In the genomic region with DNA sequence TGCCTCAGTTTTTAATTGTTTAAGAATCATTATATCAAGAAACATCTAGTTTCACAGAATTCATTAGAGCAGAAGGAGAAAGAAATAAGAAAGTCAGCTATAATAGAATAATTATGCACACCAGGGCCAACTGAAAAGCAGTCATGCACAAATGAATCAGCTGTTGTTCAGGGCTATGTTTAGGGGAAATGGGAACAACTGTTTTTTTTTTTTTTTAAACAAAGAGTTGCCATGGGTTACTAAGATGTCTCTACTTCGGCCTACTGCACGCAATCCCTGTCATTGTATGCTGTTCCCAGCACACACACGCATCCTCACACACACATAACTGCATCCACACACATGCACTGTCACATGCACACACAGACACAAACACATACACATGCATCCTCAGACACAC, we compare ENCODE assay signal across 27 mouse cellular contexts. TPM values are rescaled to one million over a fixed set of nuclear protein-coding genes. Genes with fewer than 3 reads are reported as not detected.
DNase-seq lines count a peak whose midpoint lies in the region; ATAC-seq lines count a peak whose summit lies in the region.
"Had no signal": no experiment of that assay in that cellular context is flagged by ENCODE, and none has a peak within 500 bp of the region (broad histone marks: within the 10 kb centered on the region; RNA-seq: fewer than 3 reads in every experiment).

No protein-coding gene starts in this region.

- no peaks in the 10 kb centered on the region for H3K27me3 ChIP-seq in hindbrain, embryonic 15.5 days
- no peaks in the 10 kb centered on the region for H3K27me3 ChIP-seq in hindbrain, embryonic 10.5 days (ENCODE audit: insufficient read depth, poor library complexity, severe bottlenecking)
- H3K27me3 ChIP-seq in midbrain, embryonic 11.5 days (ENCODE audit: control insufficient read depth, insufficient read depth, low read length) = no peaks in the 10 kb centered on the region
- H3K27me3 ChIP-seq in midbrain, embryonic 10.5 days (ENCODE audit: low read depth, poor library complexity, severe bottlenecking) = no peaks in the 10 kb centered on the region
- H3K27me3 ChIP-seq in splenic B cell, adult 2 months (ENCODE audit: control insufficient read depth, insufficient read depth, low read length, poor library complexity, severe bottlenecking) = no peaks in the 10 kb centered on the region
- H3K27me3 ChIP-seq: heart, embryonic 12.5 days; hindbrain, embryonic 13.5 days; lung, embryonic 15.5 days; midbrain, embryonic 13.5 days had no signal

- H3K4me1 ChIP-seq in hindbrain, embryonic 15.5 days (replicated peaks) = no peaks in the 10 kb centered on the region
- H3K4me1 ChIP-seq in hindbrain, embryonic 10.5 days (replicated peaks) = no peaks in the 10 kb centered on the region
- H3K4me1 ChIP-seq in midbrain, embryonic 11.5 days (ENCODE audit: control insufficient read depth, insufficient read depth, low read length) = no peaks in the 10 kb centered on the region
- 0 out of 2 replicates have a peak, but pooled peaks cover 2% of the 10 kb centered on the region for H3K4me1 ChIP-seq in midbrain, embryonic 10.5 days
- H3K4me1 ChIP-seq: heart, embryonic 12.5 days; hindbrain, embryonic 13.5 days; lung, embryonic 15.5 days had no signal

- no peak overlapping the region for H3K9ac ChIP-seq in hindbrain, embryonic 15.5 days
- H3K9ac ChIP-seq in midbrain, embryonic 11.5 days (ENCODE audit: low read length) = no peak overlapping the region
- H3K9ac ChIP-seq: heart, embryonic 12.5 days; hindbrain, embryonic 13.5 days; liver, embryonic 14.5 days; lung, embryonic 15.5 days; midbrain, embryonic 13.5 days had no signal

- no peak overlapping the region for H3K27ac ChIP-seq in hindbrain, embryonic 15.5 days (replicated peaks)
- H3K27ac ChIP-seq in hindbrain, embryonic 10.5 days = no peak overlapping the region
- no peak overlapping the region for H3K27ac ChIP-seq in midbrain, embryonic 11.5 days (ENCODE audit: low read depth, low read length)
- no peak overlapping the region for H3K27ac ChIP-seq in midbrain, embryonic 10.5 days (replicated peaks)
- H3K27ac ChIP-seq: hindbrain, embryonic 13.5 days; left cerebral cortex, adult 2 months; liver, embryonic 14.5 days; lung, embryonic 15.5 days; midbrain, embryonic 13.5 days had no signal

- H3K36me3 ChIP-seq in hindbrain, embryonic 15.5 days = no peaks in the 10 kb centered on the region
- no peaks in the 10 kb centered on the region for H3K36me3 ChIP-seq in hindbrain, embryonic 10.5 days
- H3K36me3 ChIP-seq in midbrain, embryonic 11.5 days (ENCODE audit: control insufficient read depth, insufficient read depth, low read length) = no peaks in the 10 kb centered on the region
- no peaks in the 10 kb centered on the region for H3K36me3 ChIP-seq in midbrain, embryonic 10.5 days
- H3K36me3 ChIP-seq in splenic B cell, adult 2 months (ENCODE audit: control insufficient read depth, insufficient read depth, low read length, poor library complexity, severe bottlenecking) = no peaks in the 10 kb centered on the region
- H3K36me3 ChIP-seq: heart, embryonic 12.5 days; hindbrain, embryonic 13.5 days; lung, embryonic 15.5 days; midbrain, embryonic 13.5 days had no signal

- no peak for DNase-seq in hindbrain, embryonic 10.5 days (ENCODE audit: low spot score)
- DNase-seq in midbrain, embryonic 11.5 days (ENCODE audit: low spot score, missing footprints) = no peak
- no peak for DNase-seq in midbrain, embryonic 10.5 days (ENCODE audit: low spot score)
- DNase-seq in brain, adult 2 months (ENCODE audit: low read depth, low spot score) = peak; percentile 32
- DNase-seq in splenic B cell, adult 2 months (ENCODE audit: low read depth, low spot score) = peak; percentile 16
- no peak for DNase-seq in adrenal gland, adult 18-20 months (ENCODE audit: low spot score in 2 of 2)
- DNase-seq: adrenal gland, postnatal 36 days; cerebellum, adult 18-20 months; cerebellum, postnatal 14 days; gastrocnemius, postnatal 25 days; heart, adult 18-20 months; heart, postnatal 10 days; kidney, postnatal 25 days; lung, postnatal 36 days; right cerebral cortex, adult 18-20 months; right cerebral cortex, postnatal 4 days; thymus, adult 18-20 months; thymus, postnatal 4 days had no signal

- no peak overlapping the region for H3K4me3 ChIP-seq in hindbrain, embryonic 15.5 days
- H3K4me3 ChIP-seq in hindbrain, embryonic 10.5 days = no peak overlapping the region
- no peak overlapping the region for H3K4me3 ChIP-seq in midbrain, embryonic 11.5 days (ENCODE audit: low read depth, low read length)
- no peak overlapping the region for H3K4me3 ChIP-seq in midbrain, embryonic 10.5 days
- H3K4me3 ChIP-seq: heart, embryonic 12.5 days; hindbrain, embryonic 13.5 days; left cerebral cortex, adult 2 months; lung, embryonic 15.5 days; midbrain, embryonic 13.5 days had no signal

- H3K9me3 ChIP-seq in hindbrain, embryonic 15.5 days = no peaks in the 10 kb centered on the region
- no peaks in the 10 kb centered on the region for H3K9me3 ChIP-seq in hindbrain, embryonic 10.5 days
- no peaks in the 10 kb centered on the region for H3K9me3 ChIP-seq in midbrain, embryonic 11.5 days (ENCODE audit: control insufficient read depth, low read length)
- H3K9me3 ChIP-seq in midbrain, embryonic 10.5 days (replicated peaks) = no peaks in the 10 kb centered on the region
- H3K9me3 ChIP-seq: heart, embryonic 12.5 days; hindbrain, embryonic 13.5 days; lung, embryonic 15.5 days; midbrain, embryonic 13.5 days had no signal

- no peak overlapping the region for H3K4me2 ChIP-seq in hindbrain, embryonic 15.5 days
- no peak overlapping the region for H3K4me2 ChIP-seq in midbrain, embryonic 11.5 days
- H3K4me2 ChIP-seq: heart, embryonic 12.5 days; hindbrain, embryonic 13.5 days; lung, embryonic 15.5 days; midbrain, embryonic 13.5 days had no signal

- ATAC-seq in hindbrain, embryonic 15.5 days (ENCODE audit: low FRiP score, low read depth) = peak; percentile 42; the same call in 1 of the 2 replicates
- ATAC-seq in midbrain, embryonic 11.5 days (ENCODE audit: low FRiP score) = peak; percentile 44; the same call in 1 of the 2 replicates
- ATAC-seq: intestine, embryonic 16.5 days; midbrain, embryonic 13.5 days had no signal

- WGBS in hindbrain, embryonic 15.5 days = 37% methylated on average over 3 of the region's 3 CpGs
- 60% methylated on average over 3 of the region's 3 CpGs for WGBS in hindbrain, embryonic 10.5 days
- 59% methylated on average over 3 of the region's 3 CpGs for WGBS in midbrain, embryonic 11.5 days
- WGBS in midbrain, embryonic 10.5 days = 59% methylated on average over 3 of the region's 3 CpGs

RNA-seq across cellular contexts. Expression of a gene that starts 33.3 kb away (rescaled TPM):
- polyA plus RNA-seq in hindbrain, embryonic 15.5 days (2015; fragmentation: Nextera tagmentation; extraction: Ambion mirVana) = 77.2 and 93.0 TPM in 2 replicates
- polyA plus RNA-seq in hindbrain, embryonic 10.5 days (2016; fragmentation: Nextera tagmentation; extraction: Ambion mirVana) = 16.7 and 26.9 TPM in 2 replicates
- polyA plus RNA-seq in midbrain, embryonic 11.5 days (2014; fragmentation: Nextera tagmentation; extraction: Ambion mirVana) = 12.9 and 15.3 TPM in 2 replicates
- polyA plus RNA-seq in midbrain, embryonic 10.5 days (2016; fragmentation: Nextera tagmentation; extraction: Ambion mirVana) = 17.7 and 25.4 TPM in 2 replicates
- total RNA-seq in adrenal gland, adult 18-20 months (2021) = 1 to 10 TPM; 1.9 to 2.3 TPM
- total RNA-seq: gastrocnemius, postnatal 25 days had no signal
- polyA plus RNA-seq: C2C12 had no signal

RNA-seq across cellular contexts. Expression of a gene that starts 57.2 kb away (rescaled TPM):
- polyA plus RNA-seq in hindbrain, embryonic 15.5 days (2015; fragmentation: Nextera tagmentation; extraction: Ambion mirVana) = 0.45 and 0.52 TPM in 2 replicates
- polyA plus RNA-seq in hindbrain, embryonic 10.5 days (2016; fragmentation: Nextera tagmentation; extraction: Ambion mirVana) = 0.64 and 1.0 TPM in 2 replicates
- polyA plus RNA-seq in midbrain, embryonic 11.5 days (2014; fragmentation: Nextera tagmentation; extraction: Ambion mirVana) = 0.38 and 0.63 TPM in 2 replicates
- 0.67 and 0.89 TPM in 2 replicates for polyA plus RNA-seq in midbrain, embryonic 10.5 days (2016; fragmentation: Nextera tagmentation; extraction: Ambion mirVana)
- total RNA-seq in adrenal gland, adult 18-20 months (2021) = 1 to 10 TPM; 3.5 to 4.3 TPM

Comparison
In these comparisons a context has a peak if more than half of its experiments do, and no peak if none do; other contexts are left out.
1. DNase-seq: peak in brain, adult 2 months (single experiment) and splenic B cell, adult 2 months (single experiment); none in hindbrain, embryonic 10.5 days (single experiment), midbrain, embryonic 11.5 days (single experiment), midbrain, embryonic 10.5 days (single experiment) and adrenal gland, adult 18-20 months (0 of 2).